Mouse (Mus musculus) ZHBTc4 (cell line): Measurements from ENCODE around the gene Tomm70a.

Experiments used
- DNase-seq: peaks from one replicate; pipeline ENCODE4 v3.0.0-alpha.2; 2011; ENCODE audit warnings: low read depth, low spot score

The Tomm70a gene

DNA sequence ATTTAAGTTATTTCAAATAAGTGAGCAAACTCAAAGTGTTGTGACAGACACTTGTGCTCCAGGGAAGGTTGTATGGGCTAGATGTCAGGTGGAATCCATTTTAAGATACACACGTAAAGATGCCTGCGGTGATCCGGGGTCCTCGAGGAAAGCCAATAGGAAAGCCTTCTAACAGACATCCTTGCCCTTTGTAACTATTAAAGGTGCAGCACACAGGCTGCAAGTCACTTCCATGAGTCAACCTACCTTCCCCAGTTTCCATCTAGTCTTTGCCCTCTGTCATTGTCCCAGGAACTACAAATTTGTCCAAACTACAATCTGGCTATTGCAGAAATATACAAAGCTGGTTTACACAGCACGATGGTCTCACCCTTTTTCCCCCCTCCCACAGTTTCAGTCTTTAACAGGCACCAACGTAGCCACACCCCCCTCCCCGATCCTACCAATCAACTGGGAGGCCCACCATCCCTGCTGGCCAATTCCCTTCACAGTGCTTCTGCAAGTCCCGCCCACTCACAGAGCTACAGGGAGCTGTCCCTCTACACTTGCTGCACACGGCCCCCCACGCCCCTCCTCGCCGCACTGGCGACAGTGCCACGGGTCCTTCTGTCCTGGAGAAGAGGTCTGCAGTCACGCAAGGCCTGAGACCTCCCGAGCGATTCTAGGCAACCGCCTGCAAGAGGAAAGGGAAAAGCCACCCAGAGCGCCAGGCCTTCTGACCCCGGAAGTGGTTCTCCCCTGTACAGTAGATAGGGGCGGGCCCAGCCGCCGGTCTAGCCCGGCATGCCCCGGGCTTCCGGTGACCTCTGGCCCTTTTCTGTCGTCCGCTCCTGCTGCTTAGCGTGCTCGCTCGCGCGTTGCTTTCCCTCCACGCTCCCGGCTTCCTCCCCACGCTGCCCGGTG, at the start of gene Tomm70a:
Gene Tomm70a, plus strand, starts transcription at position 791 of the 903 bp plus-strand sequence.
- peak; percentile 98 for DNase-seq

DNA sequence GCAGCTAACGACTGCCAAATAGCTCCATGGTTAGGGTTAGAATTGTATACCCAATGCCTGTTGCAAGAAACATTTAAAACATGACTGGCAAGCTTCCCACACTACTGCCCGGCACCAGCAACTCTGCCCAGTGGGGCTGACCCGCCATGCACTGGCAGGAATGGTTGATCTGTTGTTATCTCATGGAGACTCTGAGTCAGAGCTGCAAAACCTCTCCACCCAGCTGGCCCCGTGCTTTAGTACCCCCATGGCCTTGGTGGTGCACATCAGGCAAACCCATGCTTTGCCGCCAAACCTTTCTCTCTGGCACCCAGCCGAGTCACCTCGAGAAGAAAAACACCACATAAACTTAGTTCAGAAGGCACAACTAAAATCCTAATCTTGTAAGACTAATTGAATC, 45.5 kb upstream of the Tomm70a start:
- no peak for DNase-seq

DNA sequence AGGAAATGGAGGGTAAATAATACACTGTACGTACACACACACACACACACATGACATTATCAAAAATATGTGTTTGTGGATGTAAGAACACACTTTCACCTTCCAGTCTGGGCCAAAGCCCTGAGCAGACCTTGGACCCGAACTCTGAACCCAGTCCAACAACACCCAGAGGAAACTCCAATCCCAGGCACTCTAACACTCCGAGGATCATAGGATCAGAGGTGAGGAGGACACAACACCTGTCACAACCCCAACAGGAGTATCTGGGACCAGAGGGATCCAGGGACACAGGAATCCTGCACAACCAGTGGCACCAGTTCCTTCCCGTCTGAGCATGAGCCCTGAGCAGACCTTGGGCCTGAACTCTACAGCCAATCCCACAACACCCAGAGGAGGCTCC, 41.9 kb upstream of the Tomm70a start:
- DNase-seq = no peak

DNA sequence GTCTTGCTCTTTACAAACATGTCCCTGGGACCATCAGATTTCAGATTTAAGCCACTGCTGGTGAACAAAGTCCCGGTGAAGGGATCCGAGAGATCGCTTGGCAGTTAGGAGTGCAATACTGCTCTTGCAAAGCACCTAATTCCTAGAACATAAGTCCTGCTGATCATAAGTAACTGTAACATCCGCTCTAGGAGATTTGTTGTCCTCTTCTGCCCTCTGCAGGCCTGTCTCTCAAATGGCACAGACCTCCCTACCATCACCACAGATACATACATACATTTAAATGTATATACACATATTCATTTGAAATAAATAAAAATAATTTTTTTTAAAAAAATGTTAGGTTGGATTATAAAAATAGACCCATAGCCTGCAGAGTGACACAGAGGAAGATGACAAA, 29.0 kb upstream of the Tomm70a start:
- DNase-seq = peak; percentile 56

DNA sequence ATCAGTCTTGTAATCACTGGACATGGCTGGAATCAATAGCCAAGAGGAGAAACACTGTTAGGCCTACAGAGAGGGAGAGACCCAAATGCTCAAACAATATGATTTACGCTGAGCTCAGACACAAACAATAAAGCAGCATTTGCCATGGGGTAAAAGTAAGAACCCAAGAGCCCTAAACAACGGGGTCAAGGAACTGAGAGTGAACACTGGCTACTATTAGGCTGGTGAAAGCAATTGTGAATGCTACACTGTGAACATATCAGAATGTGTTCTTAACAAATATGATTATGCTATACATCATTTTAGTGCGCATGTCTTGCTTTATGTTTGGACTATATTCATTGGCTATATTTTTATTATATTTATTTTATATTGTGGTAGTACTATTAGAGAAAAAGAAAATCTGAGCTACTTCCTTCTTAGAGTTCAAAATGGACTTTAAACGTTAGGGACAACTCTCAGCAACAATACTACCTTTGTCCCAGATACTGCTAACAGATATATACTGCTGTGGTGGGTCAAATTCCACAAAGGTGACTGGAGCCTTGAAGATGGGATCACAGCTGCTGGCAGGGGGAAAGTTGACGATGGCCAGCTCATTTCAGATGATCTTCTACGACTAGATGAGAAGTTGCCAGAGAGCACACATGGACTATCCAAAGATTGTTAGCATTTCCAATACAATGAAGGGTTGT, 28.4 kb upstream of the Tomm70a start:
- DNase-seq = no peak

DNA sequence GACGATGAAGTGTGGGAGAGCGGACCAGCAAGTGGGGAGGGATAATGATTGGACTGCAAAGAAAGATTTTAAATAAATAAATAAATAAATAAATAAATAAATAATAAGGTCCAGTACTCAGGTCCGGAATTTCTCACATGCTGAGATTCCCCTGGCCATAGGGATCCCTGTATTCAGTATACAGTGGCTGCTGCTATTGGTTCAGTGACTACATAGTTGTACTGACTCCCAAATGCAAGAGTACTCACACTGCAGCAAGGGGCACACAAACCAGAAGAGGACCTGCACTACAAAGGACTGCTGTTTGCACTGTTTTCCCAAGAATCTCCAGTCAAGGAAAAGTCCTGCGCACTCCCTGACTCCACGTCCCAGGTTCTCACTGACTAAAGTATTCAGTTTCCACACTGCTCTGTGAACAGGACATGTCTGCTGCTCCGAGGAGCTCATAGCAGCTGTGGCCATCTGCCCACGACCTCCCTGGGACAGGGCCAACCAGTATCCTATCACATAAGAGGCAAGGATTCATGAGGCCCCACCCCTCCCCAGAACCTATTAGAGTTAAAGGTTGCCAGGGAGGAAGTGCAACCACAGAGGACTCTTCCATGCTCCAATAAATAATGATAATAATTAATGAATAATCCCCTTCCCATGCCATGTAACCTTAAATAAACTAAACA, 22.9 kb upstream of the Tomm70a start:
- DNase-seq = no peak

DNA sequence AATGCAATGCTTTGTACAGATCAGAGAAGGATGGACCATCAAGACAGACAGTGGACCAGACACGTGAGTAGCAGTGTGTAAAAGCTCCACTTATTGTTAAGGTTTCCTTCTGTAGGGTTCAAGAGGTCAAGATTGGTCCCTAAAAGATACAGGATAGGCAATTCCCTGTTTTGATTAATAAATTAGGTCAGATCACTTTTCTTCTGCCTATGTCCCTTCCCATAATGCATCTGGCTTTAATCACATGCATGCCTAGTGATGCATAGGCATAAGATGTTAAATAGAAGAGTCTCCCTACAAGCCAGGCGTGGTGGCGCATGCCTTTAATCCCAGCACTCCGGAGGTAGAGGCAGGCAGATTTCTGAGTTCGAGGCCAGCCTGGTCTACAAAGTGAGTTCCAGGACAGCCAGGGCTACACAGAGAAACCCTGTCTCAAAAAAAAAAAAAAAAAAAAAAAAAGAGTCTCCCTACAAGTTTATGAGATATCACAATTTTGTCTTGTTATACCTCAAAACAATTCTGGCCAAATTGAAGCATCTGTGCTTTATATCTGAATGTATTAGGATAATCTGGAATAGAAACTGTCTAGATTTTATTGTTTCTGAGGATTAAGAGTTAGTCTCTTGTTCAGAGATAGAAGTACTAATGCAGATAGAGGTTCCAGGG, 21.8 kb upstream of the Tomm70a start:
- no peak for DNase-seq

DNA sequence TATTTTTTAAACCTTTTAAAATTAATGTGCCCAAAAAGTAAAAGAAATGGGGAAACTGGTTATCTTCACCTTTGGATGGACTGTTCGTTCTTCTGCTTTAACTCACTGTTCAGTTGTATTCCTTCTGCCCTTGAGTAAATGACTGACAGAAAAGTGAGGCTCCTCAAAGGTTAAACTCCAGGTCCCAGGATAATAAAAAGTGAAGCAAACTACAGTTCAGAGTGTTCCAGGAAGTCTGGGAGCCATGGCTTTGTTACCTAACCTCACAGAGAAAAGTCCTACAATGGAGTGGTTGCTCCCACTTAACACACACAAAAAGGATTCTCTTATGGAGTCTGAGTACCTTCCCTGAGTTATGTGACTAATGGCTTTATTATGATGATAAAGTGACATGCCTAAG, 20.3 kb upstream of the Tomm70a start:
- DNase-seq = no peak

DNA sequence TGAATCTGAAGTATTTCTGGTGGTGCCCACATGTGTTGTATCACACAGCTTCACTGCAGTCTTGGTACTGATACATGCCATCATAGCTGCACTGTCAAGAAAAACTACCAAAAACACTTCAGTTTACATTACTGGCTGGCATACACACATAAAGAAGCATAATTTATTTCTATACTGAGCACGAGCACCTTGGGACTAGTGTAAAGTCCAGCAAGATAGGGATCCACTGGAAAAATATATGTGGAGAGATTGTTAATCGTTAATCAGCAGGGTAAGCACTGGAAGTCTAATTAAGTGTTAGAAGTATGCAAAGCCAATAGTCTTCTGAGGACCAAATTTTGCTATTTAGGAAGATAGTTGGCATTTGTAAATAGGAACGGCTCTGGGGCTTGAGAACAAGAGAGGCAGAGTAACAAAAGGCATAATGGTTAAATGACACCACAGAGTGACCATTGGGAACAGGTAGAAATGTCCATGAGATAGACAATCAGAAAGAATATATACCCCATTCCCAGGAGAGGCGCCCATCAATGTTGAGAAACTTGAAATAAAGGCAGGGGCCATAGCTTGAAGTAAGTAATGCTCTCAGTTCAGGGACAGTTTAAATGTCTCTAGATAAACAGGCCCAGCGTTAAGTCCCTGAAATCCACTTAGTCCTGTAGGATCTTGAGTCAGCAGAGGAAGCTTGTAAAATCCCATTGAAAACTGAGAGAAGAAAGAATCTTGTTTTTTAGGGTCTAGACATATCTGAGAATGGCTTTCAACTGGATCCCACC, 15.1 kb upstream of the Tomm70a start:
- no peak for DNase-seq

DNA sequence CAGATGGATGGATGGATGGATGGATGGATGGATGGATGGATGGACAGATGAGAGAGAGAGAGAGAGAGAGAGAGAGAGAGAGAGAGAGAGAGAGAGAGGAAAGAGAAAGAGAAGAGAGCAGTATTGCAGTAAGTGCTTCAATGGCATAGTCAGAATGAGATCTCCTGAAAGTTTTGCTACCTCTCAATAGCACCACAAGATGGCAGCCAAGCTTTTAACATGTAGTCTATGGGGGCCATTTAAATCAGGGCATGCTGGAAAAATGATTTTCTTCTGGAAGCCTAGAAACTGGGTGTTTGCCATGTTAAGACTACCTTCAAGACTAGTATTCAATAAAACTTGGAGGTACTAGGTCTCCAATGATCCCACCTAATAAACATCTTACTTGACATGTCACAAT, 5.4 kb upstream of the Tomm70a start:
- peak; percentile 25 for DNase-seq

DNA sequence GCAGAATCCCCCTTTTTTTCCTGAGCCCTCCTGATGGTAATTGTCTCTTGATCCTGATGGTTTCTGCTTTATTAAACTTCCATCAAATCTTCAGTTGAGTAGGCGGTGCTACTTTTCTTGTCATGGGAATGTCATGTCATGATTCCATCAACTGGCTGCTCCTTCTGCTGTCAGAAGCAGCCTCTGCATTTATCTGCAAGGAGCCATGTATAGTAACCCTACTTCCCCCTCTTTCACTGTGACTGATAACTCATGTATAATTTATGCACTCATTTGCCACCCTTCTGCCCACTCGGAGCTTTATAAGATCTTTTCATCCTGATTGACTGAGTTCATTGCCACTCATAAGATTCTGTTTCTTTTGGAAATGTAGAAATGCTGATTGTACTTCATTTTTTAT, 3.9 kb upstream of the Tomm70a start:
- DNase-seq = no peak

DNA sequence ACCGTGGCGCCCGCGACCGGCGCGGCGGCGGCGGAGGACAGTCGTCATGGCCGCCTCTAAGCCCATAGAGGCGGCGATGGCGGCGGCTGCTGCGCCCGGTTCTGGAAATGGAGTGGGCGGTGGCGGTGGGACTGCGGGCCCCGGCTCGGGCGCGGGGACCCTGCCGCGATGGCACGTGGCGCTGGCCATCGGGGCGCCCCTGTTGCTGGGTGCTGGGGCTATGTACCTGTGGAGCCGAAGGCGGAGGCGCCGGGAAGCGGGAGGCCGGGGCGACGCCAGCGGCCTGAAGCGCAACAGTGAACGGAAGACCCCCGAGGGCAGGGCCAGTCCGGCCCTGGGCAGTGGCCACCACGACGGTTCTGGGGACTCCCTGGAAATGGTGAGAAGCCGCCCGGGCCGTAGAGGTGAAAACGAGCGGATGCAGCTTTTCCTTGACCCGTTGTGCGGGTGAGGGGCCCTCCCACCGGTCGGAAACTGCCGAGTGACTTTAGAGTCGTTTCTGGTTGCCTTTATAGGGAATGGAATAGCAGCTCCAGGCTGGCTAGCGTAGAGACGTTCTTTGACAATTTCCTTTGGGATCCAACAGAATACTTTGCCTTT, 413 bp downstream of the Tomm70a start:
- peak; percentile 54 for DNase-seq

DNA sequence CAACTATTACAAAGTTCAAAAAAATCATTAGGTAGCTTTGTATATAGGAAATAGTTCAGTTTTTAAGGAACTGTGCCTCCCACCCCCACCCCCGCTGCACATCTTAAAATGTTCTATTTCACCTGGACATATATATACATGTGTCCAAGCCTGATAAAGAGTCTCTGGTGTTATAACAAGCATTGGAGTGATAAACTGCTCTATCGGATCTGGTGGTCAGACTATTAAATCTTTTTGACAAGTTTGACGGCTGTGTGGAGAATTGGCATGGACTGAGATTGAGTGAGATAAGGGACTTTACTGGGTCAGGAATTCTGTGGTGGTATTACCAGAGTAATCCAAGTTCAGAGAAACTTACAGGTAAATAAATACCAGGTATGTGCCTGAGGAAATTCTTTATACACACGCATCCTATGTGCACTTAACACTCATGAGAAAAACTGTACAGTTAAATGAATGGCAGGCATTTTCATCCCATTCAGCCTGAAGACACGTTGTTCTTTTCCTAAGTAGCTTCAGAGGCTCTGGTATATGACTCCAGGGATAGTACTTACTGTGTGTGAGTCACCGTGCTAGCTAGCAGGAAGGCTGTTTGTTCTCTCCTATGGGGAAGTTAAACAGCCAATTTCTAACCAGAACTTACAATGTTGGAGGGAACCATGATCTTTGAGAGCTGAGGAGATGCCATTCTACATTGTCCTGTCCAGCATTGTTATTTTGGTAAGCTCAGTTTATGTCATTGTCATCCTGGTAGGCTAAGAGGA, 1.4 kb downstream of the Tomm70a start:
- no peak for DNase-seq

DNA sequence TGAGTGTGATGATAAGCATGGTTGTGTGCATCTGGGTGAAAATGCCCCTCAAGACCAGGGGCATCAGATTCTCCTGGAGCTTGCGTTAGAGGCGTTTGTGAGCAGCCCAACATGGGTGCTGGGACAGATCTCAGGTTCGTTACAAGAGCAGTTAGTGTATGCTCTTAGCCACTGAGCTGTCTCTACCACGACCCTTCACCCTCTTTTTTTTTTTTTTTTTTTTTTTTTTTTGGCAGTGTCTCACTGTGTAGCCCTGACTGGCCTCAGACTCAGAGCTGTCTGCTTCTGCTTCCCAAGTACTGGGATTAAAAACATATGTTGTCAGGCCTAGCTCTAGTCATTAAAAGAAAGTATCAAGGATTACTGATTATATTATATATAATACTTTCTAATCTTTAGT, 4.8 kb downstream of the Tomm70a start:
- DNase-seq = no peak

DNA sequence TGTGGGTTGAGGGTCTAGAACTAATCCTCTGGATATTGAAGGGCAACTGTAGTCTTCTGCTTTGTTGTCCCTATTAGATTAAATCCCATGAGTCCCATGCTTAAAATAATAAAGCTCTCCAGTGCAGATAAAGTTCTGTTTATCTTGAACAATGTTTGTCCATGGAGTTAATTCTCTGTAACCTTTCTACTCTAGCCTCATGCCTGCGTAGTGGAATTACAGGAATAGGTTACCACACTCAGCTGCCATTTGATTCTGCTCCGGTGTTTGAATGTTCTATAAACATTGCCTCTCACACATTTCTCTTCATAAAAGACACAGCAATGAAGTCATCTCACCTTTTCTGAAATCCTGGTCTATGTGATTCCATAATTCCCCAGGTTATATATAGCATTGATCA, 6.3 kb downstream of the Tomm70a start:
- no peak for DNase-seq

DNA sequence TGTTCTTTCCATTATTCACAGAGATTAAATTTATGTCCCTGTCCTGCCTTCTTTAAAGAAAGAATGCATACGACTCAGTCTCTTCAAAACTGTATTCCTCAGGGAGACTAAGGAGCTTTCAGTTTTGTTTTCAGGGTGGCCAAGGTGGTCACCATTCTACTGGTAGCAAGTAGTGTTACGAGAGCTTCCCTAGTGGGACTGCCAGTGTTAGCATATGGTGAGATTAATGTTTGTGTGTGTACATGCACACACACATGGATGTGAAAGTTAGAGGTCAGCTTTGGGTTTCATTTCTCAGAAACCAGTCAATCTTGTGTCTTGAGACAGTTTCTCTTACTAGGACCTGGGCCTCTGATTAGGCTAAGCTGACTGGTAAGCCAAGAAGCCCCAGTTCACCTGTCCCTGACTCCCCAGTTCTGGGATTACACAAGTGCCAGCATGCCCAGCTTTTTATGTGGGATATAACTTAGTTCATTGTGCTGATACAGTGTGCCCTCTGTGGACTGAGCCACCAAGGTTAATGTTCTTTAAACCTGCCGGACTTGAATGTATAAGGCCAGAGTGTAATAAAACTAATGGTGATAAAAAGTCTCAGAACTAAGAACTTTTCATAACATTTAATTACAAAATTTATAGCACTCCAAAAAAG, 9.4 kb downstream of the Tomm70a start:
- no peak for DNase-seq

DNA sequence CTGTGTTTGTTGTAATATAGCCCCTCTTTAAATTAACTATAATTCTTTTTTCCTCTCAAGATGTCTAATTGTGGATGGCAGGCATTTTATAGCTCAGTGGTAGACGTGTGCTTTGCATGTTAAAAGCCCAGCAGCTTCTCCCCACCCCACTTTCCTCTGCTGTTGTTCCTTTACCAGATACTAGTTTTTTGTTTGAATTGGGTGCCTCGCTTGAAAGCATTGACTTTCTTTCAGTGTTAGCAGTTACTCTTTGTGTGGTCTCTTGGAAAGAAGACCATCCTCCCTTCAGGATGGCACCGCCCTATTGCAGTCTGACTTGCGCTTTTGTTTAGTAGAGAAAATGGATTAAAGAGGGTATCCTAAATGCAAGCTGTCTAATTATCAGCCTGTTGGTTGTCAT, 10.0 kb downstream of the Tomm70a start:
- DNase-seq = peak; percentile 68

DNA sequence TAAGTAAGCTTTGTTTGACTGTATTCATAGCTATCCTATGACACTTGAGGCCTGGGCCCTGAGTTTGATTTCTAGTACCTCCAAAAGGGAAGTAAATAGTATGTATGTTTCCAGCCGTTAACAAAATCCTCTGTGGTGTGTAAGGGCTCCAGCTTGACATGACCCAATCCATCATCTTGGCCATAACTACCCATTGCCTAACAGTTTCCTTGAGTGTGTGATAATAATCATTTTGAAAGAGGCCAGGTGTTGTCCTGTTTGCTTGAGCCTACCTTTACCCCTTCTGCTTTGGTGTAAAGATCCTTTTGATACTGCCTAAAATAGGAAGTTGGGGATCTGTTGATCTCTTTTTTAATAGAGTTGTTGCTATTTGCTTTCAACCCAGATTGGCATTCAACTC, 10.8 kb downstream of the Tomm70a start:
- no peak for DNase-seq

DNA sequence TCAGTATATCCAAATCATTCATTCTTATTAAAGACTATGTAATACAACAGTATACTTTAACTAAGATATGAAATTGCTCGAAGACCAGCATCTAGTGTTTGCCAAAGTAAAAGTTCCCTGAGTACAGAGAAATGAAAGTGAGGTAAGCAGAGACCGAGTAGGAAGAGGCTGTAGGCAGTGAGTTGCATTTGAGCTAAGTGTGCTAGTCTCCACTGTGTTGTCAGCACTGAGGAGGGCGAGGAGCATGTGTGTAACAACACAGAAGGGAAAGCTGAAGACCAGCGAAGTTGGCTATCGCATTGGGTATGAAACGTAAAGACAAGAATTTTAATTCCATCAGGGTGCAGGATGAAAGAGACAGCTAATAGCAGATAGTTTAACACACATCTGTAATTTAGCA, 12.1 kb downstream of the Tomm70a start:
- no peak for DNase-seq

DNA sequence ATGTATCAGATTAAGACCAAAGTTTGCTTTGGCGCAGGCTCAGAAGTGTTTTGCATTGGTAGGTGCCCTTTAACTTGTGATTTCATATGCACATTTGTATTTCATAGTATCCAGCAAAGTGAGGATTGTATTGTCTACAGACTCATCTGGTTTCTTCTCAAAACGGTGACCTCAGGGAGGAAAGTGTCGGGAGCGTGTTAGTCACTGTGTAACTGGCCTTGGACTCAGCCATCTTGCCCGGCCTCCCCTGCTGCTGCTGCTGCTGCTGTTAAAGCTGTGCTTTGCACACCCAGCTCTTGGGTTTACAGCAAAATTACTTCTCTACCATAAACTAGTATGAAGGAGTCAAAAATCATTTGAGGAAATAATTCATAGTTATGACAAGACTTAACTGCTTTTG, 23.2 kb downstream of the Tomm70a start:
- no peak for DNase-seq
